Mouse (Mus musculus): Measurements from ENCODE around the gene Rdh7. TPM values are rescaled to one million over a fixed set of nuclear protein-coding genes. Genes with fewer than 3 reads are reported as not detected.
"Not testable (repeated sequence)": the region's sequence is repeated elsewhere in the genome, so short reads cannot be mapped to it uniquely, and the experiment has no call there.

Gene Rdh7
- under 1 TPM in 1 of 4 experiments, not detected in 3; 0.19 TPM for total RNA-seq (2022)

- DNase-seq (ENCODE audit: low spot score): no peak
Measured at GRCm38 (mm10) chr10:127888605-127889004, at the start of gene Rdh7. Rdh7 (minus strand) TSS chr10:127888817.

GRCm38 (mm10) chr10:127937428-127938010 lies 48.9 kb upstream of the Rdh7 start:
- peak; percentile 71 for DNase-seq (ENCODE audit: low spot score)

- peak; percentile 41 for DNase-seq (ENCODE audit: low spot score)
Measured at GRCm38 (mm10) chr10:127936747-127937409, 48.3 kb upstream of the Rdh7 start.

DNA sequence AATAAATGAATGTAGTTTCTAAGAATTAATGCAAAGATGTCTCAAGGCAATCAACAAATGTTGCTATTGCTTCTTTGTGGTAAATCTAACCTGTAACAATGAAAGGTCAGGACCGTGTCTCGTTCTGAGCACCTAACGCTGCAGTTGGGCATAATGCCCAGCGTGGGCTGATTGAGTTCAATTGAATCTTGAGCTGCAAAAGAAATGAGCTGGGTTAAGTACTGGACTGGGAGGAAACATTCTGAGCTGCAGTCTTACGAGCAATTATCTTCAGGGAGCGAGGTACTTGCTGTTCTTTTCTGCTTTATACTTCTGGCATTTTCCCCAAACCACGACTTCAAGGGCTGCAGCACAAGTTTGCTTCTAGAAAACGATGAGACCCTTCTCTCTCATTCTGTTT lies 47.7 kb upstream of the Rdh7 start:
- no peak for DNase-seq (ENCODE audit: low spot score)

DNA sequence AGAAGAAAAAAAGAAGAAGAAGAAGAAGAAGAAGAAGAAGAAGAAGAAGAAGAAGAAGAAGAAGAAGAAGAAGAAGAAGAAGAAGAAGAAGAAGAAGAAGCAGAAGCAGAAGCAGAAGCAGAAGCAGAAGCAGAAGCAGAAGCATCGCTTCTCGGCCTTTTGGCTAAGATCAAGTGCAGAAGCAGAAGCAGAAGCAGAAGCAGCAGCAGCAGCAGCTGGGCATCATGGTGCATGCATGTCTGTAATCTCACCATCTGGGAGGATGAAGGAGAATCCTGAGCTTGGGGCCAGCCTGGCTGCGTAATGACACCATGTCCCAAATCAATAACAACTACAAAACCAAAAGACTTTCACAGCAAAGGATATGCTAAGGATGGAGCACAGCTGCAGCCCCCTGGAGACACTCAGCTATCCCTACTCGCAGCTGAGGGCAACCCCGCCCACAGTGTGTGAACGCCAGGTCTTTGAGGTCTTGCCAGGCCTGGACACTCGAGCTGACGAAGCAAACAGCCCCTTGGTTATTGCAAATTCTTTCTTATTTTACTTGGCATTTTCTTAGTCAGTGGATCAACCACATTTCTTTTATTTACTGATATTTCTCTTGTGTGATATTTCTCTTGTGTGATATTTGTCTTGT lies 43.8 kb upstream of the Rdh7 start:
- DNase-seq (ENCODE audit: low spot score): no peak

- no peak for DNase-seq (ENCODE audit: low spot score)
Measured at GRCm38 (mm10) chr10:127927737-127928136, 39.1 kb upstream of the Rdh7 start.

DNA sequence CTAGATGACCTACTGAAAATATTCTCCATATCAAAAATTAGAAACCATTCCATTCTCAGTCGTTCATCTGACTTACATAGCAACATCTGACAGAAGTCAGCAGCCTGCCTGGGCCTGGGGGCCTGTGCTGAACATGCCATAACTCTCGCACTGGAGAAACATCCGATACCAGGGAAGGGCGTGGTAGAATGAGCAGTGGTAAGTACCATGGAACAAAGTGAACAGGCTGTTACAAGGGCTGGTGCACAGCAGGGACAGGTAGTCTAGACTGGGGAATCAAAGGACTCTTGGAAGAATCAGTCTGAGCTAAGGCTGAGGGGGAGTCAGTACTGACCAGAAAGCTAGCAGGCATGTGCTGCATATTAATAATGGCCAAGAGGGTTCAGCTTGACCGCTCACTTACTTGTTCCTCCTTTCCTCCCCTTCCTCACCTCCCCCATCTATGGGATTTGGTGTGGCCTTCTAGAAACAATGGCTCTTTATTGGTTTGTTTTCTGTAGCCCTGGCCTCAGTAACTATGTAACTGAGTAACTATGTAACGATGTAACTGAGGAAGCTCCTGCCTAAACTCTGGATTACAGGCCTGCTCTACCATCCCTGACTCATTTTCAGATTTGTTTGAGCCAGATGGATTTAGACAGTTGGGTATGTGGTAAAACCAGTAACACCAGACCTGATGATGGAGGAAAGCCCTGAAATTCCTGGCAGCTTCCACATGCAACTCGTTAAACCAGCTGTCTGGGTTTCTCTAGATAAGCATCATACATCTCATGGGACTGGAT lies 36.2 kb upstream of the Rdh7 start:
- no peak for DNase-seq (ENCODE audit: low spot score)

GRCm38 (mm10) chr10:127923024-127923423 lies 34.4 kb upstream of the Rdh7 start:
- no peak for DNase-seq (ENCODE audit: low spot score)

GRCm38 (mm10) chr10:127922241-127922640 lies 33.6 kb upstream of the Rdh7 start:
- DNase-seq (ENCODE audit: low spot score): no peak

GRCm38 (mm10) chr10:127917651-127918050 lies 29.0 kb upstream of the Rdh7 start:
- DNase-seq (ENCODE audit: low spot score): no peak

GRCm38 (mm10) chr10:127917183-127917582 lies 28.6 kb upstream of the Rdh7 start:
- DNase-seq (ENCODE audit: low spot score): not testable (repeated sequence)

DNA sequence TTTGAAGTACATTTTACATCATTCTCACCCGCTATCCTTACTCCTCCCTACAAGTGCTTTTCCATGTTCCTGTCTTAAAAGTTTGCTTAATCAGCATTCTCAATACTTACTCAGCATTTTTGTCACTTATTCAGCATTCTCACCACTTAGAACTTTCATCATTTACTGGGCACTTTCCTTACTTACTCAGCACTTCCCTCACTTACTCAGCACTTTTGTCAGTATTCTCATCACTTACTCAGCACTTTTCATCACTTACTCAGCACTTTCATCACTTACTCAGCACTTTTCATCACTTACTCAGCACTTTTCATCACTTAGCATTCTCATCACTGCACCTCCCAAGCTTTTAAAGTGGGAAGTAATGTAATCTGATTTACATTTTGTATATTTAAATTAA lies 27.0 kb upstream of the Rdh7 start:
- DNase-seq (ENCODE audit: low spot score): no peak

- no peak for DNase-seq (ENCODE audit: low spot score)
Measured at GRCm38 (mm10) chr10:127907386-127907951, 18.9 kb upstream of the Rdh7 start.

GRCm38 (mm10) chr10:127906138-127906537 lies 17.5 kb upstream of the Rdh7 start:
- no peak for DNase-seq (ENCODE audit: low spot score)

DNA sequence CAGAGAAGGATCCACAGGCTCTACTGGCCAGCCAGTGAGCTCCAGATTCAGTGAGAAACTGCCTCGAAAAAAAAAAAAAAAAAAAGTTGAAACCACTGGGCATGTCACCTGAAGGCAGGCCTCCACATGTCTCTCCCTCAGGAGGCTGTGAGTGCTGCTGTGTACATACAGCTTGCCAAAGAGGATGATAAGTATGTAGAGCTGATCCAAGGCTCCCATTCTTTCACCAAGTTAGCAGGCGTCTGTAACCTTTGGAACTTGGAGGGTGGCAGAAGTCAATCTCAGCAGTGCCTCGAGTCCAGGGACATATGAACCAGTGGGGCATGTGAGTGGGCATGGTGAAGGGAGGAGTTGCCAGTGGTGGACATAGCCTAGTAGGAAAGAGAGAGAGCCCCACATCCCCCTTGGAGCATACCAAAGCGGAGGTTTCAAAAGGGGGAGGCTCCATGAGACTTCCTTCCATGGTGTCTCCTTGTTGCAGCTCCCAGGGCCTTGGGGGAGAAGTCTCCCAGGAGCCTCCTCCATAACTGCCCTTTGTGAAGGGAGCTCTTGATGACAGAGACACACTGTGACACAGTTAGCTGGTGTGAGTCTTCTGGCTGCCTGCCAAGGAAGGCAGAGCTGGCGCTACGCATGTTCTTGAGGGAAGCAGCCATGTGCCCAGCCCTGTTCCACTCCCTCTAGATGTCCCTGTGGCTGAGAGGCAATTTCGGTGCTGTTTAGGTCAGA lies 16.3 kb upstream of the Rdh7 start:
- peak; percentile 5 for DNase-seq (ENCODE audit: low spot score)

- DNase-seq (ENCODE audit: low spot score): no peak
Measured at GRCm38 (mm10) chr10:127903116-127903515, 14.5 kb upstream of the Rdh7 start.

GRCm38 (mm10) chr10:127901751-127902150 lies 13.1 kb upstream of the Rdh7 start:
- DNase-seq (ENCODE audit: low spot score): no peak

- no peak for DNase-seq (ENCODE audit: low spot score)
Measured at GRCm38 (mm10) chr10:127899783-127900182, 11.2 kb upstream of the Rdh7 start.

DNA sequence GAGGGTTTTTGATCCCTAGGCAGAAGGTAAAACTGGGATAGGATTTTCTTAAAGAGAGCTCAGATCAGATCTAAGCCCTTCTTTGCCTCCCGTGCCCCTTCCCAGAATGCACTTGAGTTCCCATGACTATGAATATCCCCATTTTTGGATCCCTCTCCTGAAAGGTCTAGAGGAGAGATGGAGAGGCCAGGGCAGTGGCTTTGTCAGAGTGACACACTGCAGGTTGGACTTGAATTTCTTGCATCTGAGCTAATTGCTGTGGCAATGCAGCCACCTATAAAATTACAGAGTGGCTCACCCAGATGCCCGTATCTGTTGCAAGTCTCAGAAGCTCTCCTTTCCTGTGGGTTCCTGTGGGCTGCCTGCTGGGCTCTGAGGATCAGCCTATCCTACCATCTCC lies 9.6 kb upstream of the Rdh7 start, which contains the start of gene Sdr9c7:
Gene Sdr9c7, plus strand, starts transcription at position 301 of the 400 bp plus-strand sequence.
- DNase-seq (ENCODE audit: low spot score): no peak

GRCm38 (mm10) chr10:127897506-127897905 lies 8.9 kb upstream of the Rdh7 start:
- no peak for DNase-seq (ENCODE audit: low spot score)

- no peak for DNase-seq (ENCODE audit: low spot score)
Measured at GRCm38 (mm10) chr10:127896705-127897104, 8.1 kb upstream of the Rdh7 start.

Data from heart, adult 8-10 months (tissue).